Mouse (Mus musculus): ENCODE data around the gene Cenpx.

DNA sequence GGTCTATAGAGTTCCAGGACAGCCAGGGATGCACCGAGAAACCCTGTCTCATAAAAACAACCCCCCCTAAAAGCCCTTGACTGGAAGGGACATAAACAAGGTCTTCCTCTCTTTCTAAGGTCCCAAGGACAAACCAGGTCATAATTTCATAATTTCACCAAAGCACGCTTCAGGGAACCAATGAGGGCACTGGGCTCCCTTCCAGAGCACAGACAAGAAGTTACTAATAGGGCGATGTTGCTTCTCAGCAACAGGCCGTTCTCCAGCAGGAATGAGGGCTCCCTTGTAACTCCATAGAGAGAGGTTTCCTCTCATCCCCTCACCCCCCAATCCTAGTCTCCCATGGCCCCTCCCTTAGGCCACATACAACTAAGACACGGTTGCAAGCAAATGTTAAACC is 27.4 kb upstream of the Cenpx start:
- TF ChIP-seq POLR2A (IDR thresholded peaks at IDR 0.05; ENCODE audit: extremely low read depth, insufficient read depth, low read length) = no peak
- TF ChIP-seq CTCF (IDR thresholded peaks at IDR 0.05; ENCODE audit: extremely low read depth, insufficient read depth, low read length) = no peak

Measured in cortical plate, adult 2 months (tissue).